Mouse (Mus musculus): Measurements from ENCODE around the gene Fbxl19.

DNA sequence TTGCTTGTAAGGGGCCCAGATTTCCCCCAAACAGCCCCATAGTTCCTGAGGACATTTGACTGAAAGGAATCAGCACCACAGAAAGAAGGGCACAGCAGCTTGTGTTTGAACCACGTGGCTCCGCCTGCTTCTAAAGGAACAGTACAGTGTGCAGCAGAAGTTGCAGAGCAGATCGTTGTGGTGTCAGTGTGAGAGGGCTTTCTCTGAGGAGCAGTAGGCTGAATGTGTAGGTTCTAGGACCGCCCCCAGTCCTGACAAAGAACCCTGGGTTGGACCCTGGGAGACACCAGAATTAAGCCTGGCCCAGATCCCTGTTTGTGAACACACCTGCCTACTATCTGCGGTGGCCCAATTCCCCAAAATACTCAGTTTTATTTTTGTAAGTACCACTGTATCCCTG lies 26.9 kb downstream of the Fbxl19 start:
- TF ChIP-seq POLR2A (IDR thresholded peaks at IDR 0.05; ENCODE audit: control insufficient read depth, low read depth, low read length) (peak; percentile 30; the same call in 1 of the 2 replicates), CTCF (IDR thresholded peaks at IDR 0.05; ENCODE audit: control insufficient read depth, insufficient read depth, insufficient replicate concordance, low read depth, low read length) (no peak)
